Mouse (Mus musculus): Measurements from ENCODE around the gene D430042O09Rik.
"Not testable (repeated sequence)": the region's sequence is repeated elsewhere in the genome, so short reads cannot be mapped to it uniquely, and the experiment has no call there.

The D430042O09Rik gene

GRCm38 (mm10) chr7:125707593-125708022 is at the start of gene D430042O09Rik, which contains the start of gene Gtf3c1:
D430042O09Rik (plus strand) TSS chr7:125707888.
Gtf3c1 (minus strand) TSS chr7:125707780.
- DNase-seq (ENCODE audit: low spot score): peak; percentile 99

DNA sequence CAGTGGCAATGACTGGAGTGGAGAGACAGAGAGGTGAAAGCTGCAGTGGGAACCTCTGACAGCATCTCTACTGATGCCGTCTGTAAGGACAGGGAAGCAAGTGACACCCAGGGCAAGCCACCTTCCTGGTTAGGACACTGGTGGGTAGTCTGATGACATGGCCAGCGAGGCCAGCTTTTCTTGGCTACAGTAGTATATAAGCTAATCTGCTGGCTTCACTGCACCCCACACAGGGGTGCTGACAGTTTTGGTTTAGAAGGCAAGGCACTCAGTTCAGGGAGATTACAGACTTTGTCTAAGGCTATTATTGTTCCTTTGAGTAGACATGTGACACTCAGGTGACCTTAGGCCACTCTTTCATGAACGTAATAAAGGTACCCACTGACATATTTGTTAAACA is 44.0 kb upstream of the D430042O09Rik start:
- no peak for DNase-seq (ENCODE audit: low spot score)

DNA sequence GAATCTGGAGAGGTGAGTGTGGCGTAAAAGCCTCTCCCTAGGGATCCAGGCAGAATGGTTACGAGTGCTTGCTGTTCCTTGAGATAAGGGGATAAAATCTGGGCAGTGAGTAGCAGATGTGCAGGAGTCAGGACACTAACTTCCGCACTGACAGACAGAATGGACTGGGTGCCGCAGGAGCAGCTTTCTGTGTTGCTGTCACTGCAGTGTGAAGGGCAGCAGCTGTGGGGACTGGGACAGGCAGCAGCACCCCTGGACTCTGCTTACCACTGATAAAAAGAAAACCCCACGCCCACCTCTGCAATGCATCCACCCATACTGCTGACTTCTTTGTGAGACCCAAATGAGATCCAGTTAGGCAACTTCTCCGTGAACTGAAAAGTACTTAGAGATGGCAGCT is 36.8 kb upstream of the D430042O09Rik start:
- DNase-seq (ENCODE audit: low spot score): no peak

DNA sequence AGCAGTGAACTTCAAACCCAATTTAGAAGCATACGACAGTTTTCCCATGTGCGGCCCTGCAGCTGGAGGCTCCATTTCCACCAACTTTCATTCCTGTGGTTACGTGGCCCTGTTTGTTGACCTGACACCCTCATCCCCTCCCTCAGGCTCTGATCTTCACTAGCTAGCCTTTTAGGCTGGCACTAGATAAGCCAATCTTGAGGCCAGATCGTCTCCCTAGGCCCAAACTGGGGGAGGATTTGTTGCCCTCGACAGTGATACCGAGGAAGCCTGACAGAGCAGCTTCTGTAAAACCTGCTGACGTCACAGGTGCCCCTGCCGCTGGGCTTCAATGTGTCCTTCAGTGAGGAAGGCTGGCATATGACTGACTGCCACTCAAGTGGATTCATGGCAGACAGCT is 36.3 kb upstream of the D430042O09Rik start:
- DNase-seq (ENCODE audit: low spot score): no peak

GRCm38 (mm10) chr7:125674916-125675315 is 32.8 kb upstream of the D430042O09Rik start:
- no peak for DNase-seq (ENCODE audit: low spot score)

DNA sequence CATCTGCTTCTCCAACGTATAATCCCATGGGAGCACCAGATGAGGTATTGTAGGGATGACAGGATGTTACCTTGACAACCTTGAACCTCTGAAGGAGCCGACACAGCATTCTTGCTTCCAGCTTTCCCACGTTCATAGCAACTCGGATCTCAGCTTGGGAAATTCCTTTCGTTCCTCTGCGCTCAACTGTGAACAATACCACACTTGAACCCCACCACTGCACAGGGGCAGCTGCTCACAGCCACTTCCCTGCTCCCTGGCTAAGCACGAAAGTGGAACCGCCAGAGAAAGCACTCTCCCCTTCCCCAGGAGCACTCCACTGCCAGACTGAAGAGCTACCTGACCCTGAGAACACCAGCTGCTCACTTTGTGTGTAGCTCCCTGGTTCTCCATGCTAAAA is 28.9 kb upstream of the D430042O09Rik start:
- DNase-seq (ENCODE audit: low spot score): no peak

- no peak for DNase-seq (ENCODE audit: low spot score)
Observed at GRCm38 (mm10) chr7:125679936-125680335, 27.8 kb upstream of the D430042O09Rik start.

DNA sequence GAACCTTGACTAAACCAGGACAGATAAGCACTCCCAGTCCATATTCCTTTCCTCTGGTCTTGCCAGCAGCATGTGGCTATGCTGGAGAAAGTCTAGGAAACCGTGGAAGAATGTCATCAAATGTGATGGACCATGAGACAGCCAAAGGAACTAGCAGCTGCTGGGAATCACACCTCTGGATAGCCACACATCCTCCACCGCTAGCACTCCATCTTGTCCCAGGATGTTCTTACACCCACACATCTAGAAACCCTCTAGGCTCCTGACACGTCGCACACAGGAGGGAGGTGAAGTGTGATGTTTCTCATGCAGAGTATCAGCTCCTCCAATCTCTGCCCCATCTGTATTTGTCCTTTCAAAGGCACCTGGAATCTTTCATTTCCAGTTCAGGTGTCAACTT is 17.2 kb upstream of the D430042O09Rik start:
- no peak for DNase-seq (ENCODE audit: low spot score)

DNA sequence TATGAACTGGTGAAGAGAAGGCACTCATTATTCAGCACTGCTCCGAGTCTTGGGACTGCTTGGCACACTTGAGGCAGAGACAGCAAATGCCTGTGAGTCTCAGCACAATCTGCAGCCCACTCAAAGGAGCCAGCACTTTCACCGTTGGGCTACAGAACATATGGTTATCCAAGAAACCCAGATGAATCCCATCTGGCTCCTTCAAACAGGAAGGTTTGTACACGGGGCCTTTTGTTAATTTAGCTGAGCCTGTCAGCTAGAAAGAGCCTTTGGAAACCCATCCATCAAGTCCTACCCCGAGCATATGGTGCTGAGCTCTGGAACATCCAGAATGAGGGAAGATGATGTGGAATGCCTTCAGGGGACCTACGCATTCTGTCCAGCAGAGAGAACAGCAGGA is 13.6 kb upstream of the D430042O09Rik start:
- DNase-seq (ENCODE audit: low spot score): no peak

- DNase-seq (ENCODE audit: low spot score): no peak
Observed at GRCm38 (mm10) chr7:125702791-125703190, 4.9 kb upstream of the D430042O09Rik start.

- no peak for DNase-seq (ENCODE audit: low spot score)
Observed at GRCm38 (mm10) chr7:125707186-125707585, 502 bp upstream of the D430042O09Rik start.

- DNase-seq (ENCODE audit: low spot score): no peak
Observed at GRCm38 (mm10) chr7:125708100-125708499, 412 bp downstream of the D430042O09Rik start.

DNA sequence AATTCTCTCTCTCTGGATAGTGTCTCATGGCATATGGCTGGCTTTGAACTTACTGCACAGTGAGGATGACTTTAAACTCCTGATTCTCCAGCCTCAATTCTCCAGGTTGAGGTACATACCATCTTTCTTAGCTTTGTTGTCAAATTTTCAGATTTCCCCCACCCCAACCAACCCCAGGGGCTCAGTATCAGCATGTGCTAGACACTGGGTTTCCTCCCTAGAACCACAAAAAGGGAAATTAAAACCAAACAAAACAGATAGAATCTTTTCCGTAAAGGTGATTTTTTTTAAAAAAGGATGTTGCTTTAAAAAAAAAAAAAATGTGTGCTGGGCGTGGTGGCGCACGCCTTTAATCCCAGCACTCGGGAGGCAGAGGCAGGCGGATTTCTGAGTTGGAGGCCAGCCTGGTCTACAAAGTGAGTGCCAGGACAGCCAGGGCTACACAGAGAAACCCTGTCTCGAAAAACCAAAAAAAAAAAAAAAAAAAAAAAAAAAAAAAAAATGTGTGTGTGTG is 5.9 kb downstream of the D430042O09Rik start:
- not testable (repeated sequence) for DNase-seq (ENCODE audit: low spot score)

DNA sequence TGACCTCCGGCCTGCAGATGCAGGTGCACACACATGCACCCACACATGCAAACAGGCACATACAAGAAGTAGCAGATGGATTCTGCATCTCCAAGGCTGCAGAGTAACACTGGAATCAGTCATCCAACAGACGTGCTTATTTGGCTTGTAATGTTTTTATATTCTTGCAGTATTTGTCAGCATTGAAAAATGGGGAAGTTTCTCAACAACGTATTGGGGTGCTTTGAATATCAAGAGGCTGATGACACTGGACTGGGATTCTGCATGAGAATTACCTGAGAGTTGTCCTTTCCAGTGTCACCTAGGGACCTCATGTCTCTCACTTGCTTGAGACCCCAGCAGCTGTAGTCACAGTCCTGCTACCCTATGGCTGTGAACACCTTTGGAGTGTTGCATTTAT is 7.1 kb downstream of the D430042O09Rik start:
- no peak for DNase-seq (ENCODE audit: low spot score)

DNA sequence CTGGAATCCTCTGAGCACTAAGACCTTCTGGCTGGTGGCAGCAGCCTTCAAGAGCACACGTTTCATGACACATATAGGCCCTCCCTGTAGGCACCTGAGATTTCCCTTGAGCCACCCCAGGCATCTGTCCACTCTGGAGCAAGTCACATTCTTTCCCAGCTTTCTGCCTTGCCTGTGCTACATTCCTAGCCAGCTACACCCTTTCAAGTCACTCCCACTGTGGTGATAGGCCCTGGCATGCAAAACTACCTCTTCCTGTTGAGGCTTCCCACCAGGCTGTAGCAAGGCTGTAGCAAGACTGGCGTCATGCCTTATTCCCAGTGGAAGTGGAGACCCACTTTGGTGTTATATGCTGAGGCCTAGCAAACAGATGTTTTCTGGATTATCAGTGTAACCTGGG is 9.0 kb downstream of the D430042O09Rik start:
- DNase-seq (ENCODE audit: low spot score): no peak

DNA sequence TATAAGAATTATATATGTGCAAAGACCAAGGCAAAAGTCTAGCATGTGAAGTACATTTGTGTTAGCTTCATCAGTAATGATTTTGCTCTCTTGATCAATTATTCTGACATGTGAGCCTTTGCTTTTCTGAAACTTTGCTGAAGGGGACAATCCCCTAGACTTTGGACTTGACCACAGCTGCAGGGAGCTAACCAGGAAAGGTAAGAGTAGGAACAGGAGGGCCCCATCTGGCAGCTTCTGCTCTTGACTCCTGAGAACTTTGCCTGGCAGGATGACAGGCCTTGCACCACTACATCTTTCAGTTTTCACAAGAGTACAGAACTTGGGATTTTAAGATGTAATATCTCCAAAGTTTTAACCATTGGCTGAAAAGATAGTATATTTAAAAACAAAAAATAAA is 9.9 kb downstream of the D430042O09Rik start:
- DNase-seq (ENCODE audit: low spot score): no peak

- DNase-seq (ENCODE audit: low spot score): no peak
Observed at GRCm38 (mm10) chr7:125720370-125720769, 12.7 kb downstream of the D430042O09Rik start.

DNA sequence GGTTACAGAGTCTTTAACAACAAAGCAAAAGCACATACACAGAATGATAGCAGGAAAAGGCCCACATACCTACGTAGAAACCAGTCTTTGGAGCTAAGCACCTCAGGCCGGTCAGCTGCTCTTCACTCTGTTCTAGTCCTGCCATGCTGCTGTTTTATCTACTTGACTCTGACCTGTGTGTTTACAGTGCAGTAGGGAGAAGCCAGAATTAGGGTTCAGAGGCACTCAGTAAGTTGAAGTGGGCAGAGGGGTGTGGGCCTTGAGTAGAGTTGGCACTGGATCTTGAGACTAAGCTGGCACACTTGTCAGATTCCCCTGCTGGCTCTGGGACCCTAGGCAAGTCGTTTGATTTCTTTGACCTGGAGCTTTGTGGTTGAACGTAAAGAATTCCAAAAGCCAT is 13.3 kb downstream of the D430042O09Rik start:
- no peak for DNase-seq (ENCODE audit: low spot score)

DNA sequence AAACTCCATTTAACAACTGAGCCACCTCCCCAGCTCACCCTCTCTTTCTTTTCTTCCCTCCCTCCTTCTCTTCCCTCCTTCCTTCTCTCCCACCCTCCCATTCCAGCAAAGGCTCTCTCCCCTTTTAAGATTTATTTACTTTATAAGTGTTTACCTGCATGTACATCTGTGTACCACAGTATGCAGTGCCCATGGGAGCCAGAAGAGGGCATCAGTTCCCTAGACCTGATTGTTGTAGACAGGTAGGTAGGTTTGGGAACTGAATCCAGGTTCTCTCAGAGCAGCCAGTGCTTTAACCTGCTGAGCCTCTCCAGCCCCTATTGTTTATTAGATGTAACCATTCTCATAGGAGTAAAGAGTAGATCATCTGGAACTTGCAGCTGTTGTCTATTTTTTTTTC is 14.4 kb downstream of the D430042O09Rik start:
- no peak for DNase-seq (ENCODE audit: low spot score)

- no peak for DNase-seq (ENCODE audit: low spot score)
Observed at GRCm38 (mm10) chr7:125723189-125723972, 15.7 kb downstream of the D430042O09Rik start.

- DNase-seq (ENCODE audit: low spot score): no peak
Observed at GRCm38 (mm10) chr7:125731679-125732078, 24.0 kb downstream of the D430042O09Rik start.

- DNase-seq (ENCODE audit: low spot score): no peak
Observed at GRCm38 (mm10) chr7:125733791-125734190, 26.1 kb downstream of the D430042O09Rik start.

GRCm38 (mm10) chr7:125736366-125737015 is 28.8 kb downstream of the D430042O09Rik start:
- no peak for DNase-seq (ENCODE audit: low spot score)
